Mouse (Mus musculus): ENCODE data around the gene Trio. TPM values are rescaled to one million over a fixed set of nuclear protein-coding genes. Genes with fewer than 3 reads are reported as not detected.

The Trio gene
- polyA plus RNA-seq, 1 experiment, result 23.8 TPM

DNA sequence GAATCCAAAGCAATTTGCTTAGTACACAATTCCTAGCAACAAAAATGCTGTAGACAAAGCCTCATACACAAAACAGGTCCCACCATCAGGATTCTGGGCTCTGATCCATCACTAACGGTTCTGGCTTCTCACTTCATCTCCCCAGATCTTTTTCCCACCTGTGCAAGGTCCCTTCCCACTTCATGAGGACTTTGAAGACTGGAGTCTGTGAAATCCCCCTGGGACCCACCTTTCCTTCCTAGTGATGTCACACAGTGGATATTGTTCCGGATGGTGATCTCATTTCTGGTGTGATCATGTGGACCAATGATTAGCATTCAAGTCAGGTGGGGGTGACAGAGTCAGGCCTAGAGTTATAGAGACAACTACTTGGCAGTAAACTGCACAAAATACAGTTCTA is 40.8 kb upstream of the Trio start:
- DNase-seq (ENCODE audit: low read depth in 1 of 2, low spot score in 2 of 2), result no peak
- Histone ChIP-seq H3K27ac (ENCODE audit: insufficient read depth, low read length) (no peak overlapping the region), H3K4me1 (ENCODE audit: control insufficient read depth, insufficient read depth, insufficient read length) (peaks cover 5% of the 10 kb centered on the region; the same call in 1 of the 2 replicates), H3K4me3 (ENCODE audit: extremely low read depth, insufficient read depth, insufficient read length) (no peak overlapping the region), H3K36me3 (ENCODE audit: control insufficient read depth, insufficient read depth, low read length) (no peaks in the 10 kb centered on the region), H3K27me3 (ENCODE audit: control insufficient read depth, insufficient read depth, low read length) (no peaks in the 10 kb centered on the region)
- 89% methylated on average over 2 of the region's 2 CpGs for WGBS
- TF ChIP-seq CTCF (IDR thresholded peaks at IDR 0.05; ENCODE audit: extremely low read depth, insufficient read depth, insufficient read length, insufficient replicate concordance) (no peak), POLR2A (IDR thresholded peaks at IDR 0.05; ENCODE audit: low read depth, low read length) (no peak)

DNA sequence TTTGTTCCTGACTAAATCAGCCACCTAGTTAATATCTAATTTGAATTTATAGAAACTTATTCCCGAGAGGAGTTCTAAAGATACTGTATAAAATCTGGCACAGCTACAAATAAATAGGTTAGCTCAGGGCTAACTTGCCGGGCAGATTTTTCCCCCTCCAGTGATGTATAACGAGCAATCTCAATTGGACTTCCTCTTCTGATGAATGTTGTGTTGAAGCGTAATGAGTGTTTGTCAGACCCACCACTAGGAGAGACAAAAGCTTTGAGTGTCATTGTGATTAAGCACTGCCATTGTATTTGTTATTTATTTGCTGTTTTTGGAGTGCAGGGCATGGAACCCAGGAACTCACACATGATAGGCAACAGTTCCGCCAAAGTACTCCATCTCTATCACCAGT is 39.9 kb upstream of the Trio start:
- no peaks in the 10 kb centered on the region for H3K4me1 ChIP-seq (ENCODE audit: control insufficient read depth, insufficient read depth, insufficient read length)
- no peak for TF ChIP-seq CTCF (IDR thresholded peaks at IDR 0.05; ENCODE audit: extremely low read depth, insufficient read depth, insufficient read length, insufficient replicate concordance)
- no peak for TF ChIP-seq POLR2A (IDR thresholded peaks at IDR 0.05; ENCODE audit: low read depth, low read length)

DNA sequence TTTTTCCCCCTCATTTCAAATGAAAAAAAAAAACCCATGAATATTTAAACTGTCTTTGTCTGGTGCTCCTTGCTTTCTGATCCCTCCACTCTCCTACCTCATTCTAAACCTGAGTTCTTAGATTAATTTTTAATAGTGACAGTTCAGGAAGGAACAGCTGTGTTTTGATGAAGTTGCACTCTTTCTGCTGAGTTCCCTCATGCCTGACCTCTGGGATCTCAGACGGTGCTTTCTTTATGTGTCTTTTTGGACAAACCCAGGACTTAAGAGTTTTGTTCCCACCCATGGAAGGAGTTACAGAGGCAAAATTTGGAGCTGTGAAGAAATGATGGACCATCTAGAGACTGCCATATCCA is 39.1 kb upstream of the Trio start:
- WGBS, result 67% methylated on average over 1 of the region's 1 CpGs
- DNase-seq (ENCODE audit: low read depth in 1 of 2, low spot score in 2 of 2), result no peak
- TF ChIP-seq POLR2A (IDR thresholded peaks at IDR 0.05; ENCODE audit: low read depth, low read length) (no peak), CTCF (IDR thresholded peaks at IDR 0.05; ENCODE audit: extremely low read depth, insufficient read depth, insufficient read length, insufficient replicate concordance) (no peak)
- H3K36me3 ChIP-seq (ENCODE audit: control insufficient read depth, insufficient read depth, low read length), result no peaks in the 10 kb centered on the region
- H3K27me3 ChIP-seq (ENCODE audit: control insufficient read depth, insufficient read depth, low read length), result no peaks in the 10 kb centered on the region
- H3K27ac ChIP-seq (ENCODE audit: insufficient read depth, low read length), result no peak overlapping the region
- H3K4me1 ChIP-seq (ENCODE audit: control insufficient read depth, insufficient read depth, insufficient read length), result no peaks in the 10 kb centered on the region
- H3K4me3 ChIP-seq (ENCODE audit: extremely low read depth, insufficient read depth, insufficient read length), result no peak overlapping the region

More for the DNA sequence above, 39.9 kb upstream of the Trio start:
- 49% methylated on average over 5 of the region's 5 CpGs for WGBS
- Histone ChIP-seq H3K4me3 (ENCODE audit: extremely low read depth, insufficient read depth, insufficient read length) (no peak overlapping the region), H3K27ac (ENCODE audit: insufficient read depth, low read length) (no peak overlapping the region), H3K27me3 (ENCODE audit: control insufficient read depth, insufficient read depth, low read length) (no peaks in the 10 kb centered on the region), H3K36me3 (ENCODE audit: control insufficient read depth, insufficient read depth, low read length) (no peaks in the 10 kb centered on the region)
- DNase-seq (ENCODE audit: low read depth in 1 of 2, low spot score in 2 of 2), result no peak

DNA sequence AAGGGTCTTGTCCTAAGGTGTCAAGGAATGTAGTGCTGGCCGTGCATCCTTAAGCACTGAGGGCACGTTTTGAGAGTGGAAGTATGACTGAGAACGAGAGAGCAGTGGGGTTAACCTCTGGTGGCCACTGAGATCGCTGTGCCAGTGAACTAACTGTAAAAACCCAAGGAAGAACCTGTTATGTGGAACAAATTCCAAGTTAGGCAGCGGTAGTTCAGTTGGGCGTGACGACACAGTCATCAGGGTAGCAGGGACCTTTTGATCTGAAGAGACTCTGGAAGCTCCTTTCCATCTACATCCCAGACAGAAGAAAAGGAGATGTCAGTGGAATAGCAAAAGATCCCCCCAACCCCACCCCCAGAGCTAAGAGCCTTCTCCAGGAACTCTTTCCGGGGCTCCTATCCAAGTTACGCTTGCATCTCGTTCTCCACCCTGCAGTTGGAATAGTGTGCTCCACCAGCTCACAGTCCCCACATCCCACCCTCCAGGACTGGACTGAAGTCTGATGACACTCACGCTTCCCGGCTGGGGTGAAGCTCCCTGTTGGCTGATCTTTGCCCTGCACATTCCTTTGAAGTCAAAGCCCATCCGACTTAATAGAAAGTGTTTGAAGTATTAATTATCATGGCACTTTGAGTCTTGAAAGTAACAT is 38.6 kb upstream of the Trio start:
- no peak for TF ChIP-seq CTCF (IDR thresholded peaks at IDR 0.05; ENCODE audit: extremely low read depth, insufficient read depth, insufficient read length, insufficient replicate concordance)
- 91% methylated on average over 13 of the region's 13 CpGs for WGBS
- Histone ChIP-seq H3K4me1 (ENCODE audit: control insufficient read depth, insufficient read depth, insufficient read length) (no peaks in the 10 kb centered on the region), H3K36me3 (ENCODE audit: control insufficient read depth, insufficient read depth, low read length) (no peaks in the 10 kb centered on the region), H3K27me3 (ENCODE audit: control insufficient read depth, insufficient read depth, low read length) (no peaks in the 10 kb centered on the region), H3K4me3 (ENCODE audit: extremely low read depth, insufficient read depth, insufficient read length) (no peak overlapping the region), H3K27ac (ENCODE audit: insufficient read depth, low read length) (no peak overlapping the region)
- DNase-seq (ENCODE audit: low read depth in 1 of 2, low spot score in 2 of 2), result no peak

DNA sequence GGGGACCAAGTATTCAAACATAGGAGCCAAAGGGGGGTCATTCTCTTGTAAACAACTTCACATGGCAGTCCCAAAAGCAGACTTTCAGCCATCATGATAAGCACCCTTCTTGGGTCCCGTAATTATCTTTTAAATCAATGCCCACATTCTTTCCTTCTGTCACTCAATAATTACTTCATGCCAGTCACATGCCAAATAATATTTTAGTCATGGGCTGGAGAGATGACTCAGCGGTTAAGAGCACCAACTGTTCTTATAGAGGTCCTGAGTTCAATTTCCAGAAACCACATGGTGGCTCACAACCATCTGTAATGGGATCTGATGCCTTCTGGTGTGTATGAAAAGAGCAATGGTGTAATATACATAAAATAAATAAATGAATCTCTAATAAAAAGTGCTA is 37.8 kb upstream of the Trio start:
- 93% methylated on average over 2 of the region's 2 CpGs for WGBS
- no peak for DNase-seq (ENCODE audit: low read depth in 1 of 2, low spot score in 2 of 2)

DNA sequence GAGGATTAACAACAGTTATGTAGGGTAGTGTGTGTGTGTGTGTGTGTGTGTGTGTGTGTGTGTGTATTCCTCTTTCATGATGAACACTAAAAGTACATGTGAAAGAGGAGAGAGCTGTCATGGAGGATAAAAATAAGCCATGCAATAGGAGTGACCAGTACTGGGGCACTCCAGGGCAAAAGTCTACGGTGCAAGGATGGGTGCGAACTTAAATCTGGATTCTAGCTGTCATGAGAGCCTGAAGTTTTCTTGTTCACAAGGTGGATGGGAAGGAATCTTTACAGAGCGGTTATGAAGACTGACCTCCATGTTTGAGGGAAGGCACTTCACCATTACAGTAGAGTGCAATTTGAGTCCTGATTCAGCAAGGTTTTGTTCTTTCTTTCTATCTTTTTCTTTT is 36.4 kb upstream of the Trio start:
- TF ChIP-seq CTCF (IDR thresholded peaks at IDR 0.05; ENCODE audit: extremely low read depth, insufficient read depth, insufficient read length, insufficient replicate concordance) (no peak), POLR2A (IDR thresholded peaks at IDR 0.05; ENCODE audit: low read depth, low read length) (no peak)
- no peaks in the 10 kb centered on the region for H3K27me3 ChIP-seq (ENCODE audit: control insufficient read depth, insufficient read depth, low read length)
- H3K27ac ChIP-seq (ENCODE audit: insufficient read depth, low read length), result no peak overlapping the region
- no peaks in the 10 kb centered on the region for H3K36me3 ChIP-seq (ENCODE audit: control insufficient read depth, insufficient read depth, low read length)
- no peak for DNase-seq (ENCODE audit: low read depth in 1 of 2, low spot score in 2 of 2)
- no peak overlapping the region for H3K4me3 ChIP-seq (ENCODE audit: extremely low read depth, insufficient read depth, insufficient read length)
- H3K4me1 ChIP-seq (ENCODE audit: control insufficient read depth, insufficient read depth, insufficient read length), result no peaks in the 10 kb centered on the region
- 92% methylated on average over 3 of the region's 3 CpGs for WGBS

More for the DNA sequence above, 37.8 kb upstream of the Trio start:
- Histone ChIP-seq H3K4me3 (ENCODE audit: extremely low read depth, insufficient read depth, insufficient read length) (no peak overlapping the region), H3K27me3 (ENCODE audit: control insufficient read depth, insufficient read depth, low read length) (no peaks in the 10 kb centered on the region), H3K4me1 (ENCODE audit: control insufficient read depth, insufficient read depth, insufficient read length) (no peaks in the 10 kb centered on the region), H3K27ac (ENCODE audit: insufficient read depth, low read length) (no peak overlapping the region), H3K36me3 (ENCODE audit: control insufficient read depth, insufficient read depth, low read length) (no peaks in the 10 kb centered on the region)
- TF ChIP-seq CTCF (IDR thresholded peaks at IDR 0.05; ENCODE audit: extremely low read depth, insufficient read depth, insufficient read length, insufficient replicate concordance) (no peak), POLR2A (IDR thresholded peaks at IDR 0.05; ENCODE audit: low read depth, low read length) (no peak)

DNA sequence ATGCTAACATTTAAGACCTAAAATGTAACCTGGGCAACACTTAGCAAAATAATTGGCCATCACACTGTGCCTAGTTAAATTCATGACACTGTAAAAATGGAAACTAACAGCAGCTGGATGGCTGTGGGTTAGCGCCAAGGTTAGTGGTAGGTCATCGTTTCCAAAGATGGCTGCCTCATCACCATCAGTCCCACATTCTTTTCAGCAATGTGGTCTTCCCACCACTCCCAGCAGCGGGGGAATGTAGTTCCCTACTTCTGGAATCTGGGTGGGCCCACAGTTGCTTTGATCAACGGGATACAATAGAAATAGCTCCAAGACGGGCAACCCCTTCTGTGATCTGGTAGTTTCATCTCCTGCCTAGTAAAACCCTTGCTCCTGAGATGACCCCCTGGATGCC is 35.3 kb upstream of the Trio start:
- 91% methylated on average over 5 of the region's 5 CpGs for WGBS
- TF ChIP-seq CTCF (IDR thresholded peaks at IDR 0.05; ENCODE audit: extremely low read depth, insufficient read depth, insufficient read length, insufficient replicate concordance) (no peak), POLR2A (IDR thresholded peaks at IDR 0.05; ENCODE audit: low read depth, low read length) (no peak)
- Histone ChIP-seq H3K27ac (ENCODE audit: insufficient read depth, low read length) (no peak overlapping the region), H3K27me3 (ENCODE audit: control insufficient read depth, insufficient read depth, low read length) (no peaks in the 10 kb centered on the region), H3K36me3 (ENCODE audit: control insufficient read depth, insufficient read depth, low read length) (no peaks in the 10 kb centered on the region), H3K4me1 (ENCODE audit: control insufficient read depth, insufficient read depth, insufficient read length) (no peaks in the 10 kb centered on the region), H3K4me3 (ENCODE audit: extremely low read depth, insufficient read depth, insufficient read length) (no peak overlapping the region)
- no peak for DNase-seq (ENCODE audit: low read depth in 1 of 2, low spot score in 2 of 2)
